Mouse (Mus musculus): Measurements from ENCODE around the gene Cuedc1. TPM values are rescaled to one million over a fixed set of nuclear protein-coding genes. Genes with fewer than 3 reads are reported as not detected.
A peak's percentile ranks its signal among the peaks of the same experiment; 100 is the strongest.

Gene Cuedc1
- polyA plus RNA-seq (2015; fragmentation: Nextera tagmentation; extraction: Ambion mirVana): 46.1 and 54.7 TPM in 2 replicates

GRCm38 (mm10) chr11:88098021-88098729 lies at the start of gene Cuedc1:
Cuedc1 (plus strand) TSS chr11:88098058.
- WGBS: 18% methylated on average over 17 of the region's 17 CpGs
- peak within 1 kb of the TSS; percentile 89 for H3K27ac ChIP-seq (ENCODE audit: low read length)
- no peak for ATAC-seq
- no peaks in the 10 kb centered on the region for H3K9me3 ChIP-seq (replicated peaks; ENCODE audit: control insufficient read depth, low read length, poor library complexity, severe bottlenecking)
- peak within 1 kb of the TSS; percentile 83 for H3K4me3 ChIP-seq (ENCODE audit: low read depth, low read length)
- H3K36me3 ChIP-seq (ENCODE audit: control insufficient read depth, insufficient read depth, low read length): no peaks in the 10 kb centered on the region
- H3K27me3 ChIP-seq (ENCODE audit: control insufficient read depth, insufficient read depth, low read depth, low read length): peaks cover 5% of the 10 kb centered on the region; the same call in 1 of the 2 replicates
- peak within 1 kb of the TSS; percentile 93 for H3K9ac ChIP-seq (ENCODE audit: low read depth, low read length)
- peaks cover 25% of the 10 kb centered on the region for H3K4me1 ChIP-seq (ENCODE audit: control insufficient read depth, insufficient read depth, low read length)
- peak within 1 kb of the TSS; percentile 89 for H3K4me2 ChIP-seq (ENCODE audit: low read length)

- H3K9ac ChIP-seq (ENCODE audit: low read depth, low read length): peak overlapping the region; percentile 99; the same call in 1 of the 2 replicates
- peak overlapping the region; percentile 97 for H3K4me3 ChIP-seq (ENCODE audit: low read depth, low read length)
- no peak overlapping the region for H3K27ac ChIP-seq (ENCODE audit: low read length)
- H3K9me3 ChIP-seq (replicated peaks; ENCODE audit: control insufficient read depth, low read length, poor library complexity, severe bottlenecking): no peaks in the 10 kb centered on the region
- H3K27me3 ChIP-seq (ENCODE audit: control insufficient read depth, insufficient read depth, low read depth, low read length): no peaks in the 10 kb centered on the region
- H3K4me2 ChIP-seq (ENCODE audit: low read length): peak overlapping the region; percentile 80
- H3K36me3 ChIP-seq (ENCODE audit: control insufficient read depth, insufficient read depth, low read length): peaks cover 13% of the 10 kb centered on the region
- no peak for ATAC-seq
- WGBS: 15% methylated on average over 26 of the region's 26 CpGs
- peaks cover 32% of the 10 kb centered on the region for H3K4me1 ChIP-seq (ENCODE audit: control insufficient read depth, insufficient read depth, low read length)
Observed at GRCm38 (mm10) chr11:88048961-88049670, 48.7 kb upstream of the Cuedc1 start.

GRCm38 (mm10) chr11:88049732-88050131 lies 48.1 kb upstream of the Cuedc1 start:
- peak overlapping the region; percentile 80 for H3K4me2 ChIP-seq (ENCODE audit: low read length)
- H3K4me3 ChIP-seq (ENCODE audit: low read depth, low read length): peak overlapping the region; percentile 97
- H3K9ac ChIP-seq (ENCODE audit: low read depth, low read length): no peak overlapping the region
- peaks cover 32% of the 10 kb centered on the region for H3K4me1 ChIP-seq (ENCODE audit: control insufficient read depth, insufficient read depth, low read length)
- ATAC-seq: no peak
- H3K36me3 ChIP-seq (ENCODE audit: control insufficient read depth, insufficient read depth, low read length): peaks cover 13% of the 10 kb centered on the region
- no peaks in the 10 kb centered on the region for H3K9me3 ChIP-seq (replicated peaks; ENCODE audit: control insufficient read depth, low read length, poor library complexity, severe bottlenecking)
- no peaks in the 10 kb centered on the region for H3K27me3 ChIP-seq (ENCODE audit: control insufficient read depth, insufficient read depth, low read depth, low read length)
- no peak overlapping the region for H3K27ac ChIP-seq (ENCODE audit: low read length)

GRCm38 (mm10) chr11:88052638-88053037 lies 45.2 kb upstream of the Cuedc1 start:
- Histone ChIP-seq H3K36me3 (ENCODE audit: control insufficient read depth, insufficient read depth, low read length) (peaks cover 13% of the 10 kb centered on the region), H3K4me3 (ENCODE audit: low read depth, low read length) (no peak overlapping the region), H3K4me2 (ENCODE audit: low read length) (no peak overlapping the region), H3K4me1 (ENCODE audit: control insufficient read depth, insufficient read depth, low read length) (peaks cover 23% of the 10 kb centered on the region), H3K27ac (ENCODE audit: low read length) (no peak overlapping the region), H3K9ac (ENCODE audit: low read depth, low read length) (no peak overlapping the region), H3K9me3 (replicated peaks; ENCODE audit: control insufficient read depth, low read length, poor library complexity, severe bottlenecking) (no peaks in the 10 kb centered on the region), H3K27me3 (ENCODE audit: control insufficient read depth, insufficient read depth, low read depth, low read length) (no peaks in the 10 kb centered on the region)
- 72% methylated on average over 4 of the region's 4 CpGs for WGBS
- no peak for ATAC-seq

- H3K27me3 ChIP-seq (ENCODE audit: control insufficient read depth, insufficient read depth, low read depth, low read length): no peaks in the 10 kb centered on the region
- no peak overlapping the region for H3K27ac ChIP-seq (ENCODE audit: low read length)
- H3K4me2 ChIP-seq (ENCODE audit: low read length): no peak overlapping the region
- peaks cover 13% of the 10 kb centered on the region for H3K36me3 ChIP-seq (ENCODE audit: control insufficient read depth, insufficient read depth, low read length)
- no peak overlapping the region for H3K9ac ChIP-seq (ENCODE audit: low read depth, low read length)
- WGBS: 51% methylated on average over 3 of the region's 3 CpGs
- H3K9me3 ChIP-seq (replicated peaks; ENCODE audit: control insufficient read depth, low read length, poor library complexity, severe bottlenecking): no peaks in the 10 kb centered on the region
- peaks cover 22% of the 10 kb centered on the region for H3K4me1 ChIP-seq (ENCODE audit: control insufficient read depth, insufficient read depth, low read length)
- no peak overlapping the region for H3K4me3 ChIP-seq (ENCODE audit: low read depth, low read length)
- no peak for ATAC-seq
Observed at GRCm38 (mm10) chr11:88053821-88054220, 44.0 kb upstream of the Cuedc1 start.

GRCm38 (mm10) chr11:88054589-88054988 lies 43.3 kb upstream of the Cuedc1 start:
- no peak for ATAC-seq
- 83% methylated on average over 1 of the region's 1 CpGs for WGBS
- H3K36me3 ChIP-seq (ENCODE audit: control insufficient read depth, insufficient read depth, low read length): peaks cover 10% of the 10 kb centered on the region; the same call in 1 of the 2 replicates

GRCm38 (mm10) chr11:88055777-88056176 lies 42.1 kb upstream of the Cuedc1 start:
- ATAC-seq: no peak
- no peak overlapping the region for H3K27ac ChIP-seq (ENCODE audit: low read length)
- no peak overlapping the region for H3K4me2 ChIP-seq (ENCODE audit: low read length)

More at GRCm38 (mm10) chr11:88054589-88054988, 43.3 kb upstream of the Cuedc1 start:
- H3K9me3 ChIP-seq (replicated peaks; ENCODE audit: control insufficient read depth, low read length, poor library complexity, severe bottlenecking): no peaks in the 10 kb centered on the region
- H3K4me2 ChIP-seq (ENCODE audit: low read length): no peak overlapping the region
- no peaks in the 10 kb centered on the region for H3K27me3 ChIP-seq (ENCODE audit: control insufficient read depth, insufficient read depth, low read depth, low read length)
- no peak overlapping the region for H3K27ac ChIP-seq (ENCODE audit: low read length)
- no peak overlapping the region for H3K4me3 ChIP-seq (ENCODE audit: low read depth, low read length)
- peaks cover 14% of the 10 kb centered on the region for H3K4me1 ChIP-seq (ENCODE audit: control insufficient read depth, insufficient read depth, low read length)
- no peak overlapping the region for H3K9ac ChIP-seq (ENCODE audit: low read depth, low read length)

GRCm38 (mm10) chr11:88057788-88058187 lies 40.1 kb upstream of the Cuedc1 start:
- Histone ChIP-seq H3K9ac (ENCODE audit: low read depth, low read length) (no peak overlapping the region), H3K4me3 (ENCODE audit: low read depth, low read length) (no peak overlapping the region), H3K4me1 (ENCODE audit: control insufficient read depth, insufficient read depth, low read length) (no peaks in the 10 kb centered on the region), H3K27ac (ENCODE audit: low read length) (no peak overlapping the region), H3K9me3 (replicated peaks; ENCODE audit: control insufficient read depth, low read length, poor library complexity, severe bottlenecking) (no peaks in the 10 kb centered on the region), H3K27me3 (ENCODE audit: control insufficient read depth, insufficient read depth, low read depth, low read length) (no peaks in the 10 kb centered on the region), H3K4me2 (ENCODE audit: low read length) (no peak overlapping the region), H3K36me3 (ENCODE audit: control insufficient read depth, insufficient read depth, low read length) (peaks cover 4% of the 10 kb centered on the region; the same call in 1 of the 2 replicates)
- 86% methylated on average over 2 of the region's 2 CpGs for WGBS
- no peak for ATAC-seq

More at GRCm38 (mm10) chr11:88055777-88056176, 42.1 kb upstream of the Cuedc1 start:
- peaks cover 6% of the 10 kb centered on the region for H3K4me1 ChIP-seq (ENCODE audit: control insufficient read depth, insufficient read depth, low read length)
- H3K9me3 ChIP-seq (replicated peaks; ENCODE audit: control insufficient read depth, low read length, poor library complexity, severe bottlenecking): no peaks in the 10 kb centered on the region
- no peaks in the 10 kb centered on the region for H3K27me3 ChIP-seq (ENCODE audit: control insufficient read depth, insufficient read depth, low read depth, low read length)
- WGBS: 85% methylated on average over 2 of the region's 2 CpGs
- no peak overlapping the region for H3K9ac ChIP-seq (ENCODE audit: low read depth, low read length)
- no peak overlapping the region for H3K4me3 ChIP-seq (ENCODE audit: low read depth, low read length)
- peaks cover 4% of the 10 kb centered on the region; the same call in 1 of the 2 replicates for H3K36me3 ChIP-seq (ENCODE audit: control insufficient read depth, insufficient read depth, low read length)

- Histone ChIP-seq H3K4me2 (ENCODE audit: low read length) (no peak overlapping the region), H3K27ac (ENCODE audit: low read length) (no peak overlapping the region), H3K36me3 (ENCODE audit: control insufficient read depth, insufficient read depth, low read length) (no peaks in the 10 kb centered on the region), H3K4me3 (ENCODE audit: low read depth, low read length) (no peak overlapping the region), H3K27me3 (ENCODE audit: control insufficient read depth, insufficient read depth, low read depth, low read length) (no peaks in the 10 kb centered on the region), H3K9ac (ENCODE audit: low read depth, low read length) (no peak overlapping the region), H3K9me3 (replicated peaks; ENCODE audit: control insufficient read depth, low read length, poor library complexity, severe bottlenecking) (no peaks in the 10 kb centered on the region), H3K4me1 (ENCODE audit: control insufficient read depth, insufficient read depth, low read length) (no peaks in the 10 kb centered on the region)
- 47% methylated on average over 2 of the region's 2 CpGs for WGBS
- peak; percentile 73; the same call in 1 of the 2 replicates for ATAC-seq
Observed at GRCm38 (mm10) chr11:88059141-88059540, 38.7 kb upstream of the Cuedc1 start.

Measured in midbrain, embryonic 16.5 days (tissue).